Mouse (Mus musculus) forebrain, embryonic 15.5 days (tissue): ENCODE measurements around the gene Thap4. TPM values are rescaled to one million over a fixed set of nuclear protein-coding genes. Genes with fewer than 3 reads are reported as not detected.
A peak's percentile ranks its signal among the peaks of the same experiment; 100 is the strongest.
"Not testable (repeated sequence)": the region's sequence is repeated elsewhere in the genome, so short reads cannot be mapped to it uniquely, and the experiment has no call there.

Source experiments
- ATAC-seq: fragments of 200-750 bp; cut with Nextera tagmentation; replicated peaks from 2 replicates; pipeline ENCODE4 v1.8.0; 2017; ENCODE audit warnings: mild to moderate bottlenecking, moderate TSS enrichment, moderate library complexity
- H3K27ac ChIP-seq: fragments of 300-500 bp; sonication (generic); replicated peaks from 2 replicates; pipeline ENCODE4 v1.5.1; 2015; ENCODE audit warnings: mild to moderate bottlenecking, inconsistent platforms
- H3K27me3 ChIP-seq: fragments of 300-500 bp; sonication (generic); 2 replicates; pipeline ENCODE4 v1.6.1; 2015; ENCODE audit warnings: inconsistent platforms
- H3K36me3 ChIP-seq: fragments of 300-500 bp; sonication (generic); 2 replicates; pipeline ENCODE4 v1.6.1; 2015; ENCODE audit warnings: mild to moderate bottlenecking, inconsistent platforms
- H3K4me1 ChIP-seq: fragments of 300-500 bp; sonication (generic); 2 replicates; pipeline ENCODE4 v1.6.1; 2015; ENCODE audit warnings: inconsistent platforms
- H3K4me2 ChIP-seq: fragments of 300-500 bp; sonication (generic); replicated peaks from 2 replicates; pipeline ENCODE4 v1.6.1; 2015; ENCODE audit warnings: mild to moderate bottlenecking, inconsistent platforms
- H3K4me3 ChIP-seq: fragments of 300-500 bp; sonication (generic); 2 replicates; pipeline ENCODE4 v1.5.1; 2015; ENCODE audit warnings: mild to moderate bottlenecking, inconsistent platforms
- H3K9ac ChIP-seq: fragments of 300-500 bp; sonication (generic); replicated peaks from 2 replicates; pipeline ENCODE4 v1.6.1; 2015; ENCODE audit warnings: mild to moderate bottlenecking, inconsistent platforms
- H3K9me3 ChIP-seq: fragments of 300-500 bp; sonication (generic); 2 replicates; pipeline ENCODE4 v1.6.1; 2016; ENCODE audit warnings: inconsistent platforms
- WGBS: fragments of 180-500 bp; shearing (Covaris S2); methylation state at CpG from one replicate; pipeline ENCODE4 v1.1.7; 2015; ENCODE audit warnings: mixed read lengths; 5-methylcytosine and 5-hydroxymethylcytosine counted together
- polyA plus RNA-seq: library from polyadenylated mRNA; unstranded; fragments of >200 nt; fragmentation: Nextera tagmentation; extraction: Ambion mirVana; gene quantifications from 2 replicates; pipeline ENCODE4 v1.2.1, GENCODE M21; 2015

The Thap4 gene
- polyA plus RNA-seq, 1 experiment from 2014 or later, result 47.4 TPM

GRCm38 (mm10) chr1:93764871-93765591, 10.4 kb upstream of the Thap4 start:
- Histone ChIP-seq H3K36me3 (peaks cover 13% of the 10 kb centered on the region; the same call in 1 of the 2 replicates), H3K27ac (no peak overlapping the region), H3K9ac (no peak overlapping the region), H3K4me2 (no peak overlapping the region), H3K4me1 (no peaks in the 10 kb centered on the region), H3K27me3 (no peaks in the 10 kb centered on the region), H3K4me3 (no peak overlapping the region), H3K9me3 (no peaks in the 10 kb centered on the region)
- 94% methylated on average over 9 of the region's 9 CpGs for WGBS
- no peak for ATAC-seq

- not testable (repeated sequence) for H3K9me3 ChIP-seq, H3K4me2 ChIP-seq, H3K36me3 ChIP-seq, H3K27me3 ChIP-seq, H3K27ac ChIP-seq, H3K4me3 ChIP-seq, H3K4me1 ChIP-seq, ATAC-seq, H3K9ac ChIP-seq
- WGBS, result 92% methylated on average over 3 of the region's 3 CpGs
Measured at GRCm38 (mm10) chr1:93763531-93763930, 8.9 kb upstream of the Thap4 start.

- 100% methylated on average over 1 of the region's 1 CpGs for WGBS
- no peaks in the 10 kb centered on the region for H3K27me3 ChIP-seq
- no peak overlapping the region for H3K9ac ChIP-seq
- H3K4me1 ChIP-seq, result peaks cover 19% of the 10 kb centered on the region
- no peak overlapping the region for H3K4me2 ChIP-seq
- H3K4me3 ChIP-seq, result no peak overlapping the region
- no peaks in the 10 kb centered on the region for H3K9me3 ChIP-seq
- no peak for ATAC-seq
- no peak overlapping the region for H3K27ac ChIP-seq
- H3K36me3 ChIP-seq, result no peaks in the 10 kb centered on the region
Measured at GRCm38 (mm10) chr1:93760076-93760475, 5.4 kb upstream of the Thap4 start.

- Histone ChIP-seq H3K36me3 (no peaks in the 10 kb centered on the region), H3K4me1 (peaks cover 28% of the 10 kb centered on the region), H3K4me3 (peak overlapping the region; percentile 98), H3K27me3 (no peaks in the 10 kb centered on the region), H3K9me3 (no peaks in the 10 kb centered on the region), H3K9ac (no peak overlapping the region), H3K27ac (no peak overlapping the region), H3K4me2 (peak overlapping the region; percentile 85; the same call in 1 of the 2 replicates)
- no peak for ATAC-seq
Measured at GRCm38 (mm10) chr1:93756154-93756553, 1.5 kb upstream of the Thap4 start.

GRCm38 (mm10) chr1:93755618-93756017, 954 bp upstream of the Thap4 start:
- H3K4me2 ChIP-seq, result peak overlapping the region; percentile 85
- no peaks in the 10 kb centered on the region for H3K9me3 ChIP-seq
- H3K4me3 ChIP-seq, result peak overlapping the region; percentile 98
- H3K27me3 ChIP-seq, result no peaks in the 10 kb centered on the region
- no peak overlapping the region for H3K27ac ChIP-seq
- peak overlapping the region; percentile 73 for H3K9ac ChIP-seq
- WGBS, result 24% methylated on average over 7 of the region's 7 CpGs
- peaks cover 1% of the 10 kb centered on the region; the same call in 1 of the 2 replicates for H3K36me3 ChIP-seq
- ATAC-seq, result no peak
- H3K4me1 ChIP-seq, result peaks cover 28% of the 10 kb centered on the region

- WGBS, result 0% methylated on average over 13 of the region's 13 CpGs
- Histone ChIP-seq H3K4me3 (peak overlapping the region; percentile 98), H3K4me1 (peaks cover 28% of the 10 kb centered on the region), H3K27me3 (no peaks in the 10 kb centered on the region), H3K9ac (peak overlapping the region; percentile 73), H3K36me3 (peaks cover 5% of the 10 kb centered on the region; the same call in 1 of the 2 replicates), H3K4me2 (peak overlapping the region; percentile 85), H3K27ac (peak overlapping the region; percentile 87), H3K9me3 (no peaks in the 10 kb centered on the region)
- no peak for ATAC-seq
Measured at GRCm38 (mm10) chr1:93755291-93755610, 587 bp upstream of the Thap4 start.

- Histone ChIP-seq H3K4me3 (peak overlapping the region; percentile 98), H3K9me3 (no peaks in the 10 kb centered on the region), H3K27ac (peak overlapping the region; percentile 87), H3K36me3 (peaks cover 16% of the 10 kb centered on the region), H3K9ac (peak overlapping the region; percentile 73), H3K4me2 (peak overlapping the region; percentile 85), H3K27me3 (no peaks in the 10 kb centered on the region), H3K4me1 (peaks cover 28% of the 10 kb centered on the region)
- peak; percentile 27 for ATAC-seq
- under 1% methylated on average over 59 of the region's 59 CpGs for WGBS
Measured at GRCm38 (mm10) chr1:93753911-93754572, 622 bp downstream of the Thap4 start.

- no peaks in the 10 kb centered on the region for H3K27me3 ChIP-seq
- peaks cover 18% of the 10 kb centered on the region for H3K4me1 ChIP-seq
- no peak within 1 kb of the TSS for H3K4me2 ChIP-seq
- H3K9ac ChIP-seq, result no peak within 1 kb of the TSS
- no peak within 1 kb of the TSS for H3K27ac ChIP-seq
- 77% methylated on average over 6 of the region's 6 CpGs for WGBS
- no peak within 1 kb of the TSS for H3K4me3 ChIP-seq
- H3K9me3 ChIP-seq, result no peaks in the 10 kb centered on the region
- peaks cover 21% of the 10 kb centered on the region for H3K36me3 ChIP-seq
- ATAC-seq, result no peak
Measured at GRCm38 (mm10) chr1:93751290-93751689, 3.4 kb downstream of the Thap4 start, which contains the start of gene Atg4b. Gene Atg4b (plus strand): TSS chr1:93751500.

- Histone ChIP-seq H3K4me1 (peaks cover 6% of the 10 kb centered on the region), H3K9me3 (no peaks in the 10 kb centered on the region), H3K9ac (no peak overlapping the region), H3K27ac (no peak overlapping the region), H3K4me2 (no peak overlapping the region), H3K27me3 (no peaks in the 10 kb centered on the region), H3K36me3 (peaks cover 23% of the 10 kb centered on the region), H3K4me3 (no peak overlapping the region)
- no peak for ATAC-seq
- WGBS, result 97% methylated on average over 1 of the region's 1 CpGs
Measured at GRCm38 (mm10) chr1:93748539-93748938, 6.1 kb downstream of the Thap4 start.

GRCm38 (mm10) chr1:93746179-93746578, 8.5 kb downstream of the Thap4 start:
- ATAC-seq, result no peak
- 93% methylated on average over 5 of the region's 5 CpGs for WGBS
- no peak overlapping the region for H3K4me2 ChIP-seq
- H3K9me3 ChIP-seq, result no peaks in the 10 kb centered on the region
- H3K27ac ChIP-seq, result no peak overlapping the region
- H3K27me3 ChIP-seq, result no peaks in the 10 kb centered on the region
- no peak overlapping the region for H3K4me3 ChIP-seq
- H3K36me3 ChIP-seq, result peaks cover 24% of the 10 kb centered on the region
- H3K9ac ChIP-seq, result no peak overlapping the region
- no peaks in the 10 kb centered on the region for H3K4me1 ChIP-seq

GRCm38 (mm10) chr1:93742910-93743309, 11.8 kb downstream of the Thap4 start:
- ATAC-seq, result no peak
- no peak overlapping the region for H3K27ac ChIP-seq
- no peak overlapping the region for H3K4me3 ChIP-seq
- no peaks in the 10 kb centered on the region for H3K9me3 ChIP-seq
- H3K4me2 ChIP-seq, result no peak overlapping the region
- H3K9ac ChIP-seq, result no peak overlapping the region
- peaks cover 3% of the 10 kb centered on the region; the same call in 1 of the 2 replicates for H3K36me3 ChIP-seq
- no peaks in the 10 kb centered on the region for H3K4me1 ChIP-seq
- no peaks in the 10 kb centered on the region for H3K27me3 ChIP-seq

GRCm38 (mm10) chr1:93741987-93742386, 12.7 kb downstream of the Thap4 start:
- Histone ChIP-seq H3K27ac (no peak overlapping the region), H3K4me1 (no peaks in the 10 kb centered on the region), H3K9ac (no peak overlapping the region), H3K4me3 (no peak overlapping the region), H3K36me3 (peaks cover 3% of the 10 kb centered on the region; the same call in 1 of the 2 replicates), H3K27me3 (no peaks in the 10 kb centered on the region), H3K9me3 (no peaks in the 10 kb centered on the region), H3K4me2 (no peak overlapping the region)
- no peak for ATAC-seq
- WGBS, result 93% methylated on average over 4 of the region's 4 CpGs
